Mouse (Mus musculus) hindbrain, embryonic 12.5 days (tissue): ENCODE data around the gene Scgb2b2. TPM values are rescaled to one million over a fixed set of nuclear protein-coding genes. Genes with fewer than 3 reads are reported as not detected.

Experiments used
- ATAC-seq: fragments of 200-750 bp; cut with Nextera tagmentation; 2 replicates; pipeline ENCODE4 v1.8.0; 2017; ENCODE audit warnings: moderate TSS enrichment; ENCODE audit not compliant: low FRiP score
- H3K27ac ChIP-seq: fragments of 300-500 bp; sonication (generic); 2 replicates; pipeline ENCODE4 v1.5.1; 2016; ENCODE audit warnings: mild to moderate bottlenecking
- H3K27me3 ChIP-seq: fragments of 300-500 bp; sonication (generic); 2 replicates; pipeline ENCODE4 v1.6.1; 2016; ENCODE audit warnings: mild to moderate bottlenecking
- H3K36me3 ChIP-seq: fragments of 300-500 bp; sonication (generic); 2 replicates; pipeline ENCODE4 v1.6.1; 2016; ENCODE audit warnings: mild to moderate bottlenecking
- H3K4me1 ChIP-seq: fragments of 300-500 bp; sonication (generic); 2 replicates; pipeline ENCODE4 v1.6.1; 2016
- H3K4me2 ChIP-seq: fragments of 300-500 bp; sonication (generic); replicated peaks from 2 replicates; pipeline ENCODE4 v1.6.1; 2016; ENCODE audit warnings: mild to moderate bottlenecking
- H3K4me3 ChIP-seq: fragments of 300-500 bp; sonication (generic); 2 replicates; pipeline ENCODE4 v1.5.1; 2016; ENCODE audit warnings: mild to moderate bottlenecking
- H3K9ac ChIP-seq: fragments of 300-500 bp; sonication (generic); 2 replicates; pipeline ENCODE4 v1.6.1; 2016; ENCODE audit warnings: mild to moderate bottlenecking, moderate library complexity
- H3K9me3 ChIP-seq: fragments of 300-500 bp; sonication (generic); replicated peaks from 2 replicates; pipeline ENCODE4 v1.6.1; 2016; ENCODE audit warnings: mild to moderate bottlenecking
- WGBS: fragments of 180-500 bp; shearing (Covaris S2); methylation state at CpG from one replicate; pipeline ENCODE4 v1.1.7; 2016; 5-methylcytosine and 5-hydroxymethylcytosine counted together
- polyA plus RNA-seq: library from polyadenylated mRNA; unstranded; fragments of >200 nt; fragmentation: Nextera tagmentation; extraction: Ambion mirVana; gene quantifications from 2 replicates; pipeline ENCODE4 v1.2.1, GENCODE M21; 2016

Gene Scgb2b2
- polyA plus RNA-seq: not detected in 2 replicates

DNA sequence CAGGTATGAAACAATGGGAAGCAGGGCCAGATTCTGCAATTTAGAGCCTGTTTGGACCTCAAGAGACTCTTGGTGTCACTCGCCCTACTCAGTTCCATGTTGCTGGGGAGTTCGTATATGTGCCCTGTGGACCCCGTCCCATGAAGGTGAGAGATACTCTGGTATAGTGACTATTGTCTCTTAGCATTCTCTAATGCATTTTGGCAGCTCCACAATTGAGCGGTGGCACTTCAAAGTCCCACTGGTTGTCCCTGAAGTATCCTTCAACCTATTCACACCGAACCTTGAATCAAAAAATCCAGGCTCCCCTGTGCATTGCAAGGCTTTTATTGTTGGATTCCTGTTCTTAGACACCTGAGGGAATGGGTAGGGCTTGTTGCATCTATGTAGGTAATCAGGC is at the start of gene Scgb2b2:
TSS of gene Scgb2b2 (plus strand) at position 301 of the 400 bp plus-strand sequence.
- Histone ChIP-seq H3K4me1 (no peaks in the 10 kb centered on the region), H3K27ac (no peak within 1 kb of the TSS), H3K4me2 (no peak within 1 kb of the TSS), H3K9ac (no peak within 1 kb of the TSS), H3K27me3 (no peaks in the 10 kb centered on the region), H3K36me3 (no peaks in the 10 kb centered on the region), H3K9me3 (peaks cover 28% of the 10 kb centered on the region), H3K4me3 (no peak within 1 kb of the TSS)
- WGBS: 87% methylated on average over 5 of the region's 5 CpGs
- ATAC-seq: no peak

DNA sequence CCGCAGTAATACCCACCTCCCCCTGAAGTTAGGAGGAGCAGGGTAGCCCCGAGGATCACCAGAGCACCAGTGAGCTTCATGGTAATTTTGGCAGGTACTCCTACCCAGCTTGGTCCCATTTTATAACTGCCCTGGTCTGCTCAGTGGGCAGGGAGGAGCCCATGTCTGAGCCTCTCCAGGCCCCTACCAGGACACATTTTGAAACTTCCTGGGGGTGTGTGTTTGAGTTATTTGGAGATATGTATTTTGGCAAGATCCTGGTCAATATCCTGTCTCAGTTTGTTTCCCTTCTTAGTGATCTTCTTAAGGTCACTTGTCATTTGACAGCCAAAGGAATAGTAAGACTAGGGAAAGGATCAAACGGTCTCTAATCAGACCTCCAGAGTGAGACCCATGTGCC is 1.4 kb downstream of the Scgb2b2 start, which contains the start of gene Scgb1b2:
TSS of gene Scgb1b2 (minus strand) at position 101 of the 400 bp plus-strand sequence.
- H3K27me3 ChIP-seq: no peaks in the 10 kb centered on the region
- H3K36me3 ChIP-seq: no peaks in the 10 kb centered on the region
- no peak within 1 kb of the TSS for H3K4me3 ChIP-seq
- peaks cover 25% of the 10 kb centered on the region for H3K9me3 ChIP-seq
- 88% methylated on average over 3 of the region's 3 CpGs for WGBS
- no peak for ATAC-seq
- no peaks in the 10 kb centered on the region for H3K4me1 ChIP-seq
- no peak within 1 kb of the TSS for H3K4me2 ChIP-seq
- H3K27ac ChIP-seq: no peak within 1 kb of the TSS
- H3K9ac ChIP-seq: no peak within 1 kb of the TSS

Other genes with a start within 250 kb of the Scgb2b2 start
- 9.6 and 10.4 TPM in 2 replicates for gene Fxyd5, start 248.0 kb upstream of the Scgb2b2 start, polyA plus RNA-seq
- gene Fxyd7, start 239.0 kb upstream of the Scgb2b2 start, polyA plus RNA-seq: 26.3 and 29.8 TPM in 2 replicates
- gene Fxyd1, start 233.3 kb upstream of the Scgb2b2 start, polyA plus RNA-seq: 25.3 and 34.7 TPM in 2 replicates
- 2.1 TPM in 2 replicates for gene Lgi4, start 231.2 kb upstream of the Scgb2b2 start, polyA plus RNA-seq
- gene Fxyd3, start 213.8 kb upstream of the Scgb2b2 start, polyA plus RNA-seq: 5.5 and 12.3 TPM in 2 replicates
- gene Hpn, start 175.2 kb upstream of the Scgb2b2 start, polyA plus RNA-seq: 2.3 and 2.7 TPM in 2 replicates
- gene Scn1b, start 163.5 kb upstream of the Scgb2b2 start, polyA plus RNA-seq: 2.7 and 3.8 TPM in 2 replicates
- 185 and 202 TPM in 2 replicates for gene Gramd1a, start 134.6 kb upstream of the Scgb2b2 start, polyA plus RNA-seq
- gene Scgb1b2, start 1.3 kb downstream of the Scgb2b2 start, polyA plus RNA-seq: not detected in 2 replicates
- gene Scgb2b3, start 71.6 kb downstream of the Scgb2b2 start, polyA plus RNA-seq: not detected in 2 replicates
- gene Scgb1b3, start 85.1 kb downstream of the Scgb2b2 start, polyA plus RNA-seq: not detected in 2 replicates